Mouse (Mus musculus): ENCODE data around the gene Acads. TPM values are rescaled to one million over a fixed set of nuclear protein-coding genes. Genes with fewer than 3 reads are reported as not detected.

Gene Acads
- total and polyA plus RNA-seq, 3 experiments = 31.9 to 56.5 TPM; not detected in 1

DNA sequence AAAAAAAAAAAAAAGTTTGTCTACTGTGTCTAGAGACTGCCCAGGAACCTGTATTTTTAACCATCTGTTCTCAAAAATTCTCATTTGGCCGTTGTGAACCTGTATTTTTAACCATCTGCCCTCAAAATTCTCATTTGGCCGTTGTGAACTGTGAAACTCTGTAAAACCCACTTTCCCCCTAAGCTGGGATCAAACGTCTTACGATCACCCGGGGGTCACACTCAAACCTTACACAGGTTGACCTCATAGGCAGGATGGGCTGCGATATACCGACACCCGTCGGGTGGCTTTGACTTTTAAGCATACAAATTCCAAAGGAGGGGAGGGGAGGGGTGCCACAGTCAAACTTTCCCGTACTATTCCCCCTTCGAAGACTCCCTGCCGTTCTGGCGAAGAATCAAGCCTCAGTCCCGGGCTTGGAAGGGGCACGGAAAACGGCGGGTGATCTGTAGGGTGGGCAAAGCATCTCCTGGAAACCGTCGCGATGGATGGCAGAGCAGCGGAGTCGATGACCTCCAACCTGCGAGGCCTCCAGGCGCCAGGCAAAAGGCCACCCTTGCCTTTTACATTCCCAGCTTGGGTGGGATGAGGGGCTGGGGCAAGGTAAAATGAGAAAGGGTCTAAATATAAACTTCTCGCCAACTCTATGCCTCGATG is 37.9 kb upstream of the Acads start:
- Histone ChIP-seq H3K27ac (ENCODE audit: control insufficient read depth, low read depth, low read length) (peak overlapping the region; percentile 73), H3K27me3 (ENCODE audit: control insufficient read depth in 1 of 2, insufficient read depth in 2 of 2, low read length in 2 of 2) (no peaks in the 10 kb centered on the region), H3K4me1 (ENCODE audit: control insufficient read depth in 1 of 2, insufficient read depth in 2 of 2, low read length in 2 of 2) (peaks cover 7 to 37% of the 10 kb centered on the region in 2 experiments), H3K36me3 (ENCODE audit: control insufficient read depth in 1 of 2, insufficient read depth in 2 of 2, low read length in 2 of 2) (peaks cover 2 to 40% of the 10 kb centered on the region in 2 experiments; a peak in 3 of 4 replicates), H3K9ac (ENCODE audit: control insufficient read depth, low read depth, low read length, poor library complexity, severe bottlenecking) (peak overlapping the region; percentile 92), H3K4me3 (ENCODE audit: control insufficient read depth in 1 of 2, insufficient read depth in 1 of 2, low read depth in 2 of 2, low read length in 2 of 2) (peak overlapping the region; percentile 79 to 87), H3K79me2 (ENCODE audit: control insufficient read depth, insufficient read depth, low read length, poor library complexity) (peaks cover 64% of the 10 kb centered on the region), H3K9me3 (replicated peaks; ENCODE audit: insufficient read depth, low read length) (no peaks in the 10 kb centered on the region)
- TF ChIP-seq MYC (IDR thresholded peaks at IDR 0.05; ENCODE audit: low read depth, low read length) (0 out of 2 replicates have a peak, but pooled peaks have one; percentile 5), MAFK (IDR thresholded peaks at IDR 0.05; ENCODE audit: borderline replicate concordance, low read depth, low read length) (no peak), ZNF384 (IDR thresholded peaks at IDR 0.05; ENCODE audit: low read depth, low read length) (peak; percentile 89)
- DNase-seq (ENCODE audit: low read depth, low spot score) = peak; percentile 64

- TF ChIP-seq CHD1 (IDR thresholded peaks at IDR 0.05; ENCODE audit: low read depth, low read length) (peak; percentile 39; the same call in 1 of the 2 replicates), POLR2AphosphoS5 (IDR thresholded peaks at IDR 0.05; ENCODE audit: borderline replicate concordance, low read depth, low read length) (no peak)
- no peak for DNase-seq (ENCODE audit: low read depth, low spot score)
- H3K4me3 ChIP-seq (ENCODE audit: control insufficient read depth in 1 of 2, insufficient read depth in 1 of 2, low read depth in 2 of 2, low read length in 2 of 2) = peak overlapping the region; percentile 79 to 87
- peaks cover 67% of the 10 kb centered on the region for H3K79me2 ChIP-seq (ENCODE audit: control insufficient read depth, insufficient read depth, low read length, poor library complexity)
- peaks cover 2 to 35% of the 10 kb centered on the region in 2 experiments for H3K36me3 ChIP-seq (ENCODE audit: control insufficient read depth in 1 of 2, insufficient read depth in 2 of 2, low read length in 2 of 2)
- H3K27ac ChIP-seq (ENCODE audit: control insufficient read depth, low read depth, low read length) = peak overlapping the region; percentile 73
- H3K9ac ChIP-seq (ENCODE audit: control insufficient read depth, low read depth, low read length, poor library complexity, severe bottlenecking) = peak overlapping the region; percentile 92
- H3K4me1 ChIP-seq (ENCODE audit: control insufficient read depth in 1 of 2, insufficient read depth in 2 of 2, low read length in 2 of 2) = peaks cover 7 to 32% of the 10 kb centered on the region in 2 experiments
- no peaks in the 10 kb centered on the region for H3K27me3 ChIP-seq (ENCODE audit: control insufficient read depth in 1 of 2, insufficient read depth in 2 of 2, low read length in 2 of 2)
- H3K9me3 ChIP-seq (replicated peaks; ENCODE audit: insufficient read depth, low read length) = no peaks in the 10 kb centered on the region
These were observed 37.3 kb upstream of the Acads start for GRCm38 (mm10) chr5:115156401-115156800.

DNA sequence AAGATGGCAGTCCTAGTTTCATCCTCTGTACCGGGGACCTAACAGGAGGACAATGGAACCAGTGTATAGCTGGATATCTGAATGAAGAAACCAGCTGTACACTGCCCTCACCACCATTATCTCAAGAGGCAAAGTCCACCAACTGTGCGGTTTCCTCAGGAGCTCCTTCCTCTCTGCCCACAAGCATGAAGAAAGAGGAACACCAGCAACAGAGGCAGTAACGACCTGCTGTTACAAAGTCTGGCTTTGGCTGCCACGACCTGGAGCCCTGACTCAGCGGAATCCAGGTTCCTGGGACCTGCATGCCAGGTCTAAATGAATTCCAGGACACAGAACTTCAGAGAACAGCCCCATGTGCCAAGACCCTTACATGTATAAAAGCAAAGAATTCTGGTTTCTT is 36.7 kb upstream of the Acads start:
- peak overlapping the region; percentile 79 to 87 for H3K4me3 ChIP-seq (ENCODE audit: control insufficient read depth in 1 of 2, insufficient read depth in 1 of 2, low read depth in 2 of 2, low read length in 2 of 2)
- H3K36me3 ChIP-seq (ENCODE audit: control insufficient read depth in 1 of 2, insufficient read depth in 2 of 2, low read length in 2 of 2) = peaks cover 3 to 33% of the 10 kb centered on the region in 2 experiments
- peak; percentile 94 for DNase-seq (ENCODE audit: low read depth, low spot score)
- H3K27me3 ChIP-seq (ENCODE audit: control insufficient read depth in 1 of 2, insufficient read depth in 2 of 2, low read length in 2 of 2) = no peaks in the 10 kb centered on the region
- H3K9ac ChIP-seq (ENCODE audit: control insufficient read depth, low read depth, low read length, poor library complexity, severe bottlenecking) = peak overlapping the region; percentile 92
- H3K27ac ChIP-seq (ENCODE audit: control insufficient read depth, low read depth, low read length) = peak overlapping the region; percentile 73
- no peaks in the 10 kb centered on the region for H3K9me3 ChIP-seq (replicated peaks; ENCODE audit: insufficient read depth, low read length)
- peaks cover 7 to 29% of the 10 kb centered on the region in 2 experiments for H3K4me1 ChIP-seq (ENCODE audit: control insufficient read depth in 1 of 2, insufficient read depth in 2 of 2, low read length in 2 of 2)
- peaks cover 67% of the 10 kb centered on the region for H3K79me2 ChIP-seq (ENCODE audit: control insufficient read depth, insufficient read depth, low read length, poor library complexity)
- TF ChIP-seq E2F4 (IDR thresholded peaks at IDR 0.05; ENCODE audit: borderline replicate concordance, low read depth, low read length) = no peak
- peak; percentile 78 for TF ChIP-seq TCF12 (IDR thresholded peaks at IDR 0.05; ENCODE audit: low read depth, low read length)
- TF ChIP-seq MAZ (IDR thresholded peaks at IDR 0.05; ENCODE audit: low read depth, low read length) = 0 out of 2 replicates have a peak, but pooled peaks have one; percentile 21
- peak; percentile 57; the same call in 1 of the 2 replicates for TF ChIP-seq MAX (IDR thresholded peaks at IDR 0.05; ENCODE audit: low read length)
- no peak for TF ChIP-seq POLR2AphosphoS2 (IDR thresholded peaks at IDR 0.05; ENCODE audit: low read length)
- TF ChIP-seq MYC (IDR thresholded peaks at IDR 0.05; ENCODE audit: low read depth, low read length) = 0 out of 2 replicates have a peak, but pooled peaks have one; percentile 59
- TF ChIP-seq TBP (IDR thresholded peaks at IDR 0.05; ENCODE audit: low read depth, low read length) = peak; percentile 67; the same call in 1 of the 2 replicates
- peak; percentile 64; the same call in 1 of the 2 replicates for TF ChIP-seq MXI1 (IDR thresholded peaks at IDR 0.05; ENCODE audit: low read depth, low read length)
- TF ChIP-seq MAFK (IDR thresholded peaks at IDR 0.05; ENCODE audit: borderline replicate concordance, low read depth, low read length) = peak; percentile 93
- no peak for TF ChIP-seq SMC3 (IDR thresholded peaks at IDR 0.05; ENCODE audit: low read depth, low read length)
- 0 out of 2 replicates have a peak, but pooled peaks have one; percentile 20 for TF ChIP-seq BHLHE40 (IDR thresholded peaks at IDR 0.05; ENCODE audit: borderline replicate concordance, low read depth, low read length)
- no peak for TF ChIP-seq POLR2AphosphoS5 (IDR thresholded peaks at IDR 0.05; ENCODE audit: borderline replicate concordance, low read depth, low read length)
- TF ChIP-seq EP300 (IDR thresholded peaks at IDR 0.05; ENCODE audit: low read depth in 1 of 2, low read length in 2 of 2) = peak; percentile 85 to 88
- TF ChIP-seq SIN3A (IDR thresholded peaks at IDR 0.05; ENCODE audit: low read length) = peak; percentile 84
- no peak for TF ChIP-seq CTCF (IDR thresholded peaks at IDR 0.05 in 2 of 3, conservative IDR thresholded peaks at IDR 0.05 in 1 of 3; ENCODE audit: control insufficient read depth in 1 of 3, insufficient read depth in 1 of 3, low read depth in 2 of 3, low read length in 3 of 3, poor library complexity in 1 of 3, severe bottlenecking in 1 of 3)
- TF ChIP-seq ETS1 (IDR thresholded peaks at IDR 0.05; ENCODE audit: low read depth, low read length) = peak; percentile 96
- TF ChIP-seq MYB (IDR thresholded peaks at IDR 0.05; ENCODE audit: low read depth, low read length) = peak; percentile 53
- 0 out of 2 replicates have a peak, but pooled peaks have one; percentile 39 for TF ChIP-seq RCOR1 (IDR thresholded peaks at IDR 0.05; ENCODE audit: low read depth, low read length)
- TF ChIP-seq GABPA (IDR thresholded peaks at IDR 0.05; ENCODE audit: low read depth, low read length) = peak; percentile 65
- TF ChIP-seq POLR2A (IDR thresholded peaks at IDR 0.05; ENCODE audit: control insufficient read depth in 1 of 2, insufficient read depth in 1 of 2, low read depth in 1 of 2, low read length in 2 of 2, poor library complexity in 1 of 2) = peak in 1 of 2 experiments; percentile 64; a peak in 2 of 4 replicates
- peak; percentile 73 for TF ChIP-seq GATA1 (IDR thresholded peaks at IDR 0.05; ENCODE audit: low read depth, low read length)
- TF ChIP-seq HCFC1 (IDR thresholded peaks at IDR 0.05; ENCODE audit: low read depth, low read length) = peak; percentile 44; the same call in 1 of the 2 replicates
